Mouse (Mus musculus) G1E-ER4 (cell line): ENCODE measurements around the gene Il3. TPM values are rescaled to one million over a fixed set of nuclear protein-coding genes. Genes with fewer than 3 reads are reported as not detected.

Experiments used
- GATA1 ChIP-seq: IDR thresholded peaks from one replicate; pipeline ENCODE4 v1.8.0; 2012; ENCODE audit warnings: low read length, inconsistent platforms
- polyA plus RNA-seq: library from polyadenylated mRNA; stranded (reverse); fragments of >175 nt; gene quantifications from 2 replicates; pipeline ENCODE4 v1.2.3, GENCODE M21; 2012

Il3 gene
- polyA plus RNA-seq: not detected in 2 replicates

GRCm38 (mm10) chr11:54267177-54267576 lies at the start of gene Il3:
Il3 (minus strand) TSS chr11:54267277.
- TF ChIP-seq GATA1: no peak

GRCm38 (mm10) chr11:54315336-54315735 lies 48.3 kb upstream of the Il3 start:
- no peak for TF ChIP-seq GATA1

DNA sequence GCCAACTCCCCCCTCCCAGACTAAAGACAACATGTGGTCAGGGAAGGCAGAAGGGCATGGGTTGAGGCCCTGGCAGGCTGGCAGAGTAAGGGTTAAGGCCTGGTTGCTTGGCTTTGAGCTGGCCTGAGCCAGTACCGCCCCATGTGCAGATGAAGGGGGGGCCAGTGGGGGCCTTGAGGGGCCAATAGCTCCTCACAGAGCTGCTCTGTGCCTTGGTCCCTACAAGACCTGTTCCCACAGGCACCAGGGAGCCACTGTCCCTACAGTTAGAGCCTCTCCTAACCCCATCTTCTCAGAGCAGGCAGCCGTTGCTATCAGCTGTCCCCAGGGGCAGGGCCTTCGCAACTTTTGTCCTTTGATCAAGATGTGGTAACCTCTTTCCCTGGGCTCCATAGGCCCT lies 47.7 kb upstream of the Il3 start:
- TF ChIP-seq GATA1: no peak

- no peak for TF ChIP-seq GATA1
Measured at GRCm38 (mm10) chr11:54313391-54314360, 46.6 kb upstream of the Il3 start.

DNA sequence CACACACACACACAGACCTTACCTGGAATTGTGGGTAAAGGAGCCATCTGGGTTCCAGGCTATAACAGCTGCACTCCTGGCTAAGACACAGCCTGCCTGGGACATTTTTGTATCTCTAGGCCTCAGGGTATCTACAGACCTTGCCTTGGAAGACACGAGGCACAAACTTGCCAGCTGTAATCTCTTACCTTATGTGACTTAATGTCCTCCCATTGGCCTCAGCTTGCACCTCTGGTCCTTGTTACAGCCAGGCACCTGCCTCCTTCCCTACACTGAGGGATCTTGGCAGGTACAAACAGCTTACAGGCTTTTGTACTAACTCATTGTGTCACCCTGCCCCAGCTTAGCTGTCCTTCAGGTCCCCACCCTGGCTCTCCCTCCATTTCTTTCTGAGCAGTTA lies 45.5 kb upstream of the Il3 start:
- TF ChIP-seq GATA1: no peak

GRCm38 (mm10) chr11:54312021-54312420 lies 44.9 kb upstream of the Il3 start:
- no peak for TF ChIP-seq GATA1

DNA sequence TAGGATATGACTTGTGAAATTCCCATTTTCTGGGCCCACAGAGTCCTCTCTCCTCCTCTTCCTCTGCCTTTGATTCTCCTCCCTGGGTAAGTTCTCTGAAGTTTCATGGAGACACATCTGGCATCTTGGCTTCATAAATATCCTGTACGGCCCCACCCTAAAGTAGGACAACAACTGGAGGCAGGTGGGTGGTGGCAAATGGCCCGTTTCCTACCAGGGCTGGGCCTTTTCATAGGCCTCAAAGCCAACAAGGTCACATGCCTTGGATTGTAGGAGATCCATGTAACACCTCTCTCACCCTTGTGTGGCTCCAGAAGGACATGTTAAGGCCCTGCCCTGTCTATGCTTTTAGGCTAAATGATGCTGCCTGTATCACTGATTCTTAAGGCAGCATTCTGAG lies 43.5 kb upstream of the Il3 start:
- TF ChIP-seq GATA1: no peak

DNA sequence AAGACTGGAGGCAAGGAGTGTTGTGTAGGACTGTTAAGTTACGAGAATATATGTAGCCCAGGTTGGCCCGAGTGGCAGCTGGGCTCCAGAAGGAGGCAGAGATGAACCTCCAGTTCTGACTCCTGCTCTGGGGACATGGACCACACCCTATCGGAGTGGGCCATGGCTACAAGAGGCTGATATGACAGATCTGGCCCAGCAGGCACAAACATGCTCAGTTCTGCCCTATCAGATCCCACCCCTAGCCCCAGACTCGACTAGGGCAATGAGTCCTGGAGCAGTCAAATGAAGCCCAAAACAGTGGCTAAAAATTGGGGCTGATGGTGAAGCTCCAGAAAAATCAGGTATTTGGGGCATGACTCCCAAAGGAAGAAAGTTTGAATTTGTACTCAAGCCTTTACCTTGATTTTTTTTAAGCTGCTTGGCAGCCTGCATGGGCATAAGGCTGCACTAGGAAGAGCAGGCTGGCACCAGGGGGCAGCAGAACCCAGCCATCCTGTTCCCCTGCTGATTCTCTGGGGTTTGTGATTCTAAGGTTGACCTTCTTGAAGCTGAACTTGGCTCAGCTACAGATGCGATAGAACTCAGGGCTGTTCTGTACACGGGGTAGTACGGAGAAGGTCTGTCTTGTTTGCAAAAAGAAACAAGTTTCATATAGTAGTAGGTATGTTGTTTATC lies 40.2 kb upstream of the Il3 start:
- no peak for TF ChIP-seq GATA1

GRCm38 (mm10) chr11:54305331-54305730 lies 38.3 kb upstream of the Il3 start:
- TF ChIP-seq GATA1: no peak

DNA sequence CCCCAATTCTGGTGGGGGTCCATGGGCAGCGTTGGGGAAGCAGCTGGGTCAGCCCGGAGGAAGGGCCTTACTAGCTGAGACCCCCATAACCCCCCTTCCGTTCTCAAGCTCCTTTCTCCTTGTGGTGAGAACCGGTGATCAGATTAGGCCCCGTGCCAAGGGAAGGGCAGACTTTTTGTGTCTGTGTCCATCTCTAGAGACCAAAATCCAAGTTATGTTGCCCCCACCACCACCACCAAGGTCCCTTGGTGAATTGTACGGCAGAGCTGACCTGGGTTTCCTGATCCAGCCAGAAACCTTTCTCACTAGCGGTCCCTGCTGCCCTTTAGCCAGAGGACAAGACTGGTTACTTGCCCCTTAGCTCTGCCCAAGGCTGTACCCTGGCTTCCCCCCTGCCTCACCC lies 37.4 kb upstream of the Il3 start:
- TF ChIP-seq GATA1: no peak

- TF ChIP-seq GATA1: no peak
Measured at GRCm38 (mm10) chr11:54303728-54304470, 36.8 kb upstream of the Il3 start, which contains the start of gene Acsl6. Acsl6 (plus strand) TSS chr11:54303798.

DNA sequence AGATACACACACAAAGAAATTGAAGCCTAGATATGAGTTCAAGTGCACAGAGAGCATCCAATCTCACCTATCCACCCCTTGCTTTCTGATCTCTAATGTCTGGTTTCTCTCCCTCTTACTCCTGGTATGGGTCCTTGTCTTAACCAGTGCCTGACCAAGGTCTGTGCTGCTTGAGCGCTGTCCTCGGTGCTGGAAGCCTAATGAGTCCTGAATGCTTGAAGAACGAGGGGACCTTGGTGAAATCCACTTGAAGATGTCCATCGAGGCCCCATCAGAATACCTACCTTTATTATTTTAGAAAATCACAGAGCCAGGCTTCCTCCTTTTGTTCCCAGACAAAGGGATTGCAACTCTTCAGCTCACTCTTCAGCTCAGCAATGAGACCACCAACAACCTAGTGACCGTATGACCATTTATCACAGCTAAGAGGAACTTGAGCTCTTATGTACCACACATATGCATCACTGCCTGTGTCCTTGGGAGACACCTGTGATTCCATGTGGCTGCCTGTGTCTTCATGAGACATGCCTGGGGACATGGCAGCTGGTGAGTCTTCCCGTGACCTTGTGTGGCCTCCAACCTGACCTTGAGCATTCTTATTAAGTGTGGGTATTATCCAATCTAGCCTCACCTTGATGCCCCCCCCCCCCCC lies 36.1 kb upstream of the Il3 start:
- no peak for TF ChIP-seq GATA1

DNA sequence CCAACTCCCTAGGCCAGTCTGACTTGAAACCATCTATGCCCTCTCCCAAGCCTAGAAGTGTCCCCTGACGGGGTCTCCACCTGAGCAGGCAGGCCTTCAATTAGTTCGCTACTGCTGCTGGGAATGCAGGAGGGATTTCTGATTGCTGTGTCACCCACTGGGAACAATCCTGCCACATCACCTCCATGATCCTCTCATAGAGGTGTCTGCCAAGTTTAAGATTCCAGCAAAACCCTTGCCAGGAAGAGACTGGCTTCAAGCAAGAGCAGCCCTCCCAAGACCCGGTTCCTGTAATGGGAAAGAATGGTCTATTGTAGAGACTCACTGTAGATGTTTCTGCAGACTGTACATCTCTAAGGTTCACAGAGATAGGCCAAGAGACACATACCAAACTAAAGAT lies 35.5 kb upstream of the Il3 start:
- no peak for TF ChIP-seq GATA1

DNA sequence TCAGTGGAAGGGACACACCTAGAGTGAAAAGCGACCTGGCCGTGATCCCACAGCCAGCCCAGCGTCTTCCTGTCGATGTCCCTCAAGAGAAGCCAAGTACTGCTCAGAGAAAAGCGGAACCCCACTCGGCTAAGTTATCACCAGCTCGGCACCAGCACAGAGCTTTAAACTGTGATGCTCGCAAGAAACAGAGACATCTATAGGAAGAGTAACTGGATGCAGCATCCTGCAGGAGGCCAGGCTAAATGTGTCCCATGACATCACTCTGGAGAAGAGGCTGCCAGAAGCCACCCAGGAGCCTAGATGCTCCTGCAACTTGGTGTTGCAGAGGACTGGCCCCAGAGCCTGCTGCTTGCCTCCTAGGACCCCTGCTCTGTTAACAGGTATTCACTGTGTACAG lies 34.9 kb upstream of the Il3 start:
- TF ChIP-seq GATA1: no peak

DNA sequence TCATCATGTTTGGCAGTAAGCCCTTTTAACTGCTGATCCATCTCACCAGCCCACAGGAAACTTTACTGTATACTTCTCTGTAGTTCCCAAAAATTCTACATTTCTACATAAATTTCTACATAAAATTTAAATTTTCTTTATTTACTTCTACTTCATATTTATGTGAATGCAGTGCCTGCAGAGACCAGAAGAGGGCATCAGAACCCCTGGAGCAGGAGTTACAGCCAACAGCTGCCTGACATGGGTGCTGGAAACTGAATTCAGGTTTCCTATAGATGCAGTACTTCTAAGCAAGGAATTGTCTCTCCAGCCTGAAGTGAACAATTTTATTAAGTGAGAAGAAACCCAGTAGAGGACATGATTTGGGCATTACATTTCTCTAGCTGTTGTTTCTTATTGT lies 31.7 kb upstream of the Il3 start:
- TF ChIP-seq GATA1: no peak
